Mouse (Mus musculus) adrenal gland, postnatal 0 days (tissue): ENCODE measurements around the gene Gm6309. TPM values are rescaled to one million over a fixed set of nuclear protein-coding genes. Genes with fewer than 3 reads are reported as not detected.

ENCODE experiments used
- polyA plus RNA-seq: library from polyadenylated mRNA; unstranded; fragments of >200 nt; fragmentation: Nextera tagmentation; extraction: Ambion mirVana; gene quantifications from 2 replicates; pipeline ENCODE4 v1.2.1, GENCODE M21; 2015

Gm6309 gene
- not detected in 2 replicates for polyA plus RNA-seq

DNA sequence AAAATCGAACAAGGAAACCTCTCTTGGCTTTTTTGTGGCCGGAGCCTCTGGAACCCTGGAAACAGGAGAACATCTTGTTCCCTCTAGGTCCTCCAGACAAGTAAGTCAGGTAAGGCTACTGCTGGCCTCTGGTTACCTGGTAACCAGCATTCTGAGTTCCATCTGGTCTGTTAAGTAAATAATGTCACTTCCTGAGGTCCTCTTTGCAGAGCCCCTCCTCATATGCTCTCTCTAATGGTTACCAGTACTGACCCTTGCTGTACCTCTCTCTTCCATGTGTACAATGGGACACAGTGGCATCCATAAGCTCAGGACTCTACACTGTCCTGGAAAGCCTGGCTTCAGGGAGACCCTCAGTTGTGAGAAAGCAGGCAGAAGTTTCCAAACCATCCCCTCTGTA, at the start of gene Gm6309:
Gm6309 (minus strand) TSS at position 101 of the 400 bp plus-strand sequence.

GRCm38 (mm10) chr5:146185204-146185603, 14.7 kb upstream of the Gm6309 start, which contains the start of gene 1700001J03Rik:
1700001J03Rik (minus strand) TSS chr5:146185304.

GRCm38 (mm10) chr5:146160439-146160838, 10.1 kb downstream of the Gm6309 start, which contains the start of gene Gm5565:
Gm5565 (minus strand) TSS chr5:146160539.

Other genes with a start within 250 kb of the Gm6309 start
- gene Cyp3a25, start 161.1 kb downstream of the Gm6309 start, polyA plus RNA-seq, result 8.2 and 12.2 TPM in 2 replicates
- gene Cyp3a59, start 91.5 kb downstream of the Gm6309 start, polyA plus RNA-seq, result 0.51 and 0.79 TPM in 2 replicates
- gene Gm5565, start 10.2 kb downstream of the Gm6309 start, polyA plus RNA-seq, result not detected in 2 replicates
- gene 1700001J03Rik, start 14.6 kb upstream of the Gm6309 start, polyA plus RNA-seq, result not detected in 2 replicates
- gene Rnf6, start 50.8 kb upstream of the Gm6309 start, polyA plus RNA-seq, result 28.7 and 47.3 TPM in 2 replicates
- 13.2 and 26.5 TPM in 2 replicates for gene Cdk8, start 60.5 kb upstream of the Gm6309 start, polyA plus RNA-seq
- 4.0 and 4.9 TPM in 2 replicates for gene Wasf3, start 214.3 kb upstream of the Gm6309 start, polyA plus RNA-seq